Mouse (Mus musculus) lung, postnatal 25 days (tissue): ENCODE results near the gene Ccdc106.
A peak's percentile ranks its signal among the peaks of the same experiment; 100 is the strongest.
"Not testable (repeated sequence)": the region's sequence is repeated elsewhere in the genome, so short reads cannot be mapped to it uniquely, and the experiment has no call there.

Source experiments
- DNase-seq: peaks from one replicate; pipeline ENCODE4 v3.0.0; 2022; ENCODE audit warnings: low spot score

Ccdc106 gene

GRCm38 (mm10) chr7:5015118-5016001 is 5.0 kb upstream of the Ccdc106 start, which contains the start of gene Gm44973:
TSS of gene Gm44973 (plus strand) at chr7:5015496.
- DNase-seq, result peak; percentile 95

GRCm38 (mm10) chr7:5016057-5016456 is 4.3 kb upstream of the Ccdc106 start:
- peak; percentile 18 for DNase-seq

- no peak for DNase-seq
Measured at GRCm38 (mm10) chr7:5016920-5017319, 3.4 kb upstream of the Ccdc106 start.

GRCm38 (mm10) chr7:5017352-5017751 is 3.0 kb upstream of the Ccdc106 start:
- no peak for DNase-seq

GRCm38 (mm10) chr7:5017931-5018330 is 2.4 kb upstream of the Ccdc106 start:
- DNase-seq, result no peak

GRCm38 (mm10) chr7:5019576-5019975 is 777 bp upstream of the Ccdc106 start:
- not testable (repeated sequence) for DNase-seq

- DNase-seq, result no peak
Measured at GRCm38 (mm10) chr7:5020685-5021084, 332 bp downstream of the Ccdc106 start.

GRCm38 (mm10) chr7:5021197-5021596 is 844 bp downstream of the Ccdc106 start:
- no peak for DNase-seq

GRCm38 (mm10) chr7:5029543-5029942 is 9.2 kb downstream of the Ccdc106 start:
- no peak for DNase-seq

- no peak for DNase-seq
Measured at GRCm38 (mm10) chr7:5029946-5030345, 9.6 kb downstream of the Ccdc106 start.

GRCm38 (mm10) chr7:5030554-5031275 is 10.4 kb downstream of the Ccdc106 start:
- DNase-seq, result no peak

- no peak for DNase-seq
Measured at GRCm38 (mm10) chr7:5031496-5031895, 11.1 kb downstream of the Ccdc106 start.

- no peak for DNase-seq
Measured at GRCm38 (mm10) chr7:5033818-5034217, 13.5 kb downstream of the Ccdc106 start, which contains the start of gene 4632433K11Rik. TSS of gene 4632433K11Rik (plus strand) at chr7:5034118.

GRCm38 (mm10) chr7:5035628-5036027 is 15.3 kb downstream of the Ccdc106 start:
- no peak for DNase-seq

GRCm38 (mm10) chr7:5036136-5036535 is 15.8 kb downstream of the Ccdc106 start:
- no peak for DNase-seq

- DNase-seq, result no peak
Measured at GRCm38 (mm10) chr7:5037026-5037425, 16.7 kb downstream of the Ccdc106 start.

- DNase-seq, result no peak
Measured at GRCm38 (mm10) chr7:5037467-5037866, 17.1 kb downstream of the Ccdc106 start.

- DNase-seq, result peak; percentile 95
Measured at GRCm38 (mm10) chr7:5038109-5038732, 17.9 kb downstream of the Ccdc106 start, which contains the start of gene Zfp784. TSS of gene Zfp784 (minus strand) at chr7:5038446.

GRCm38 (mm10) chr7:5038940-5039339 is 18.6 kb downstream of the Ccdc106 start:
- no peak for DNase-seq

- DNase-seq, result no peak
Measured at GRCm38 (mm10) chr7:5044981-5045380, 24.6 kb downstream of the Ccdc106 start.

- no peak for DNase-seq
Measured at GRCm38 (mm10) chr7:5046112-5046511, 25.8 kb downstream of the Ccdc106 start.

GRCm38 (mm10) chr7:5047313-5047712 is 27.0 kb downstream of the Ccdc106 start:
- peak; percentile 70 for DNase-seq
